Mouse (Mus musculus) MEL (cell line): ENCODE data around the gene Krt82. TPM values are rescaled to one million over a fixed set of nuclear protein-coding genes. Genes with fewer than 3 reads are reported as not detected.

Source experiments
- DNase-seq: peaks from one replicate; pipeline ENCODE4 v3.0.0; 2011; ENCODE audit warnings: low read depth, low spot score
- H3K27ac ChIP-seq: 2 replicates; pipeline ENCODE4 v1.5.1; 2012; ENCODE audit warnings: low read depth, mild to moderate bottlenecking, control low read depth, low read length, moderate library complexity; ENCODE audit not compliant: control insufficient read depth
- H3K27me3 ChIP-seq, 2 experiments: fragments of 150-350 bp in 1 of 2; sonication (generic) in 1 of 2; 2 replicates each; pipeline ENCODE4 v1.6.1; 2012; ENCODE audit warnings: low read length in 2 of 2, mild to moderate bottlenecking in 2 of 2, improper control_type of control experiment in 1 of 2, moderate library complexity in 1 of 2; ENCODE audit not compliant: insufficient read depth in 2 of 2, control insufficient read depth in 1 of 2
- H3K36me3 ChIP-seq, 2 experiments: 2 replicates each; pipeline ENCODE4 v1.6.1; 2012 to 2014; ENCODE audit warnings: low read length in 2 of 2, improper control_type of control experiment in 1 of 2, inconsistent platforms in 1 of 2, mild to moderate bottlenecking in 1 of 2; ENCODE audit not compliant: insufficient read depth in 2 of 2, control insufficient read depth in 1 of 2
- H3K4me1 ChIP-seq, 2 experiments: fragments of 150-350 bp in 1 of 2; sonication (generic) in 1 of 2; 2 replicates each; pipeline ENCODE4 v1.6.1; 2012; ENCODE audit warnings: low read length in 2 of 2, improper control_type of control experiment in 1 of 2, mild to moderate bottlenecking in 1 of 2; ENCODE audit not compliant: insufficient read depth in 2 of 2, control insufficient read depth in 1 of 2
- H3K4me3 ChIP-seq, 2 experiments: fragments of 150-350 bp in 1 of 2; sonication (generic) in 1 of 2; 2 replicates each; pipeline ENCODE4 v1.5.1; 2012; ENCODE audit warnings: low read depth in 2 of 2, low read length in 2 of 2, mild to moderate bottlenecking in 2 of 2, moderate library complexity in 2 of 2, control low read depth in 1 of 2, improper control_type of control experiment in 1 of 2; ENCODE audit not compliant: control insufficient read depth in 1 of 2, insufficient read depth in 1 of 2
- H3K79me2 ChIP-seq: 2 replicates; pipeline ENCODE4 v1.6.1; 2012; ENCODE audit warnings: mild to moderate bottlenecking, low read length, moderate library complexity; ENCODE audit not compliant: control insufficient read depth, poor library complexity, insufficient read depth
- H3K9ac ChIP-seq: 2 replicates; pipeline ENCODE4 v1.6.1; 2012; ENCODE audit warnings: low read depth, mild to moderate bottlenecking, control low read depth, low read length, moderate library complexity; ENCODE audit not compliant: control insufficient read depth, poor library complexity, severe bottlenecking
- H3K9me3 ChIP-seq: fragments of 150-350 bp; sonication (generic); replicated peaks from 2 replicates; pipeline ENCODE4 v1.6.1; 2012; ENCODE audit warnings: mild to moderate bottlenecking, low read length, improper control_type of control experiment, moderate library complexity; ENCODE audit not compliant: insufficient read depth
- CTCF ChIP-seq, 3 experiments: IDR thresholded peaks in 2 of 3; conservative IDR thresholded peaks in 1 of 3; 2 replicates each; pipeline ENCODE4 v1.5.1; 2011 to 2012; ENCODE audit warnings: low read length in 3 of 3, low read depth in 2 of 3, mild to moderate bottlenecking in 2 of 3, improper control_type of control experiment in 1 of 3, inconsistent platforms in 1 of 3, mixed read lengths in 1 of 3, moderate library complexity in 1 of 3; ENCODE audit not compliant: control insufficient read depth in 1 of 3, insufficient read depth in 1 of 3, poor library complexity in 1 of 3, severe bottlenecking in 1 of 3
- ELF1 ChIP-seq: IDR thresholded peaks from 2 replicates; pipeline ENCODE4 v1.6.1; 2014; ENCODE audit warnings: low read depth, mild to moderate bottlenecking, inconsistent platforms, low read length, improper control_type of control experiment, moderate library complexity
- ETS1 ChIP-seq: IDR thresholded peaks from 2 replicates; pipeline ENCODE4 v1.6.1; 2012; ENCODE audit warnings: low read depth, mild to moderate bottlenecking, inconsistent platforms, low read length, improper control_type of control experiment, moderate library complexity
- GABPA ChIP-seq: IDR thresholded peaks from 2 replicates; pipeline ENCODE4 v1.6.1; 2012; ENCODE audit warnings: low read depth, mild to moderate bottlenecking, inconsistent platforms, low read length, improper control_type of control experiment, moderate library complexity
- KAT2A ChIP-seq: conservative IDR thresholded peaks from 2 replicates; pipeline ENCODE4 v1.6.1; 2012; ENCODE audit warnings: low read depth, low read length, improper control_type of control experiment, inconsistent platforms
- MAFK ChIP-seq: IDR thresholded peaks from 2 replicates; pipeline ENCODE4 v1.6.1; 2011; ENCODE audit warnings: low read depth, mild to moderate bottlenecking, low read length, improper control_type of control experiment, borderline replicate concordance
- MAX ChIP-seq: IDR thresholded peaks from 2 replicates; pipeline ENCODE4 v1.6.1; 2011; ENCODE audit warnings: low read length, improper control_type of control experiment
- MAZ ChIP-seq: IDR thresholded peaks from 2 replicates; pipeline ENCODE4 v1.6.1; 2012; ENCODE audit warnings: low read depth, mild to moderate bottlenecking, inconsistent platforms, low read length, improper control_type of control experiment
- NELFE ChIP-seq: IDR thresholded peaks from 2 replicates; pipeline ENCODE4 v1.6.1; 2011; ENCODE audit warnings: low read depth, low read length, improper control_type of control experiment
- POLR2A ChIP-seq, 2 experiments: IDR thresholded peaks; 2 replicates each; pipeline ENCODE4 v1.6.1; 2011 to 2012; ENCODE audit warnings: low read length in 2 of 2, mild to moderate bottlenecking in 2 of 2, control low read depth in 1 of 2, improper control_type of control experiment in 1 of 2, low read depth in 1 of 2, moderate library complexity in 1 of 2; ENCODE audit not compliant: control insufficient read depth in 1 of 2, insufficient read depth in 1 of 2, poor library complexity in 1 of 2
- POLR2AphosphoS2 ChIP-seq: IDR thresholded peaks from 2 replicates; pipeline ENCODE4 v1.6.1; 2011; ENCODE audit warnings: low read length, improper control_type of control experiment
- RCOR1 ChIP-seq: IDR thresholded peaks from 2 replicates; pipeline ENCODE4 v1.6.1; 2012; ENCODE audit warnings: low read depth, mild to moderate bottlenecking, inconsistent platforms, low read length, improper control_type of control experiment
- SMC3 ChIP-seq: IDR thresholded peaks from 2 replicates; pipeline ENCODE4 v1.6.1; 2011; ENCODE audit warnings: low read depth, low read length, improper control_type of control experiment
- USF1 ChIP-seq: IDR thresholded peaks from 2 replicates; pipeline ENCODE4 v1.6.1; 2014; ENCODE audit warnings: low read depth, mild to moderate bottlenecking, inconsistent platforms, low read length, improper control_type of control experiment, moderate library complexity
- USF2 ChIP-seq, 2 experiments: IDR thresholded peaks; 2 replicates each; pipeline ENCODE4 v1.6.1; 2011 to 2012; ENCODE audit warnings: improper control_type of control experiment in 2 of 2, low read length in 2 of 2, borderline replicate concordance in 1 of 2, inconsistent platforms in 1 of 2, low read depth in 1 of 2, mild to moderate bottlenecking in 1 of 2; ENCODE audit not compliant: insufficient read depth in 1 of 2
- ZNF384 ChIP-seq: IDR thresholded peaks from 2 replicates; pipeline ENCODE4 v1.6.1; 2012; ENCODE audit warnings: low read depth, mild to moderate bottlenecking, inconsistent platforms, low read length, improper control_type of control experiment
- polyA plus RNA-seq, 2 experiments: library from polyadenylated mRNA; stranded (reverse) in 1 of 2; unstranded in 1 of 2; fragments of >175 nt in 1 of 2; fragments of >200 nt in 1 of 2; gene quantifications; 2 replicates each; pipeline versions ENCODE4 v1.2.1 to v1.2.4; 2012; ENCODE audit warnings: low replicate concordance in 2 of 2, low read depth in 1 of 2; ENCODE audit not compliant: insufficient read length in 2 of 2, insufficient read depth in 1 of 2, missing spikeins in 1 of 2
- total RNA-seq: library from RNA; depleted of rRNA; stranded (reverse); fragments of 300-350 nt; gene quantifications from 2 replicates; pipeline ENCODE4 v1.2.3, GENCODE M21; 2012

Krt82 gene
- total and polyA plus RNA-seq, 3 experiments: not detected

- Histone ChIP-seq H3K36me3 (no peaks in the 10 kb centered on the region), H3K79me2 (no peaks in the 10 kb centered on the region), H3K27me3 (no peaks in the 10 kb centered on the region), H3K4me3 (no peak overlapping the region), H3K27ac (no peak overlapping the region), H3K9ac (no peak overlapping the region), H3K9me3 (no peaks in the 10 kb centered on the region), H3K4me1 (no peaks in the 10 kb centered on the region)
- no peak for DNase-seq
- TF ChIP-seq CTCF (IDR thresholded peaks at IDR 0.05 in 2 of 3, conservative IDR thresholded peaks at IDR 0.05 in 1 of 3; ENCODE audit: control insufficient read depth in 1 of 3, insufficient read depth in 1 of 3, low read depth in 2 of 3, low read length in 3 of 3, poor library complexity in 1 of 3, severe bottlenecking in 1 of 3) (no peak), USF1 (no peak), KAT2A (no peak), SMC3 (no peak), USF2 (IDR thresholded peaks at IDR 0.05; ENCODE audit: borderline replicate concordance in 1 of 2, insufficient read depth in 1 of 2, low read depth in 1 of 2, low read length in 2 of 2) (no peak), GABPA (no peak), RCOR1 (no peak), MAFK (no peak), MAX (no peak), POLR2AphosphoS2 (no peak), POLR2A (IDR thresholded peaks at IDR 0.05; ENCODE audit: control insufficient read depth in 1 of 2, insufficient read depth in 1 of 2, low read depth in 1 of 2, low read length in 2 of 2, poor library complexity in 1 of 2) (no peak), NELFE (no peak)
Observed at GRCm38 (mm10) chr15:101544478-101544877, 6.0 kb downstream of the Krt82 start.

GRCm38 (mm10) chr15:101542543-101542942, 7.9 kb downstream of the Krt82 start:
- Histone ChIP-seq H3K9ac (no peak overlapping the region), H3K36me3 (no peaks in the 10 kb centered on the region), H3K27ac (no peak overlapping the region), H3K4me1 (no peaks in the 10 kb centered on the region), H3K4me3 (no peak overlapping the region), H3K9me3 (no peaks in the 10 kb centered on the region), H3K79me2 (no peaks in the 10 kb centered on the region)
- no peak for DNase-seq
- TF ChIP-seq USF2 (IDR thresholded peaks at IDR 0.05; ENCODE audit: borderline replicate concordance in 1 of 2, insufficient read depth in 1 of 2, low read depth in 1 of 2, low read length in 2 of 2) (no peak), CTCF (IDR thresholded peaks at IDR 0.05 in 2 of 3, conservative IDR thresholded peaks at IDR 0.05 in 1 of 3; ENCODE audit: control insufficient read depth in 1 of 3, insufficient read depth in 1 of 3, low read depth in 2 of 3, low read length in 3 of 3, poor library complexity in 1 of 3, severe bottlenecking in 1 of 3) (peak in 1 of 3 experiments; percentile 34; a peak in 1 of 6 replicates)
- TF ChIP-seq, all 39 proteins: peak for 1
- no peaks in the 10 kb centered on the region for H3K27me3 ChIP-seq

GRCm38 (mm10) chr15:101538580-101538900, 11.9 kb downstream of the Krt82 start:
- no peak overlapping the region for H3K27ac ChIP-seq
- no peaks in the 10 kb centered on the region for H3K79me2 ChIP-seq
- no peak for DNase-seq
- no peaks in the 10 kb centered on the region for H3K36me3 ChIP-seq
- H3K4me1 ChIP-seq: no peaks in the 10 kb centered on the region
- H3K9ac ChIP-seq: no peak overlapping the region
- H3K27me3 ChIP-seq: no peaks in the 10 kb centered on the region
- TF ChIP-seq NELFE: no peak
- no peak for TF ChIP-seq ZNF384
- TF ChIP-seq ETS1: no peak
- no peak for TF ChIP-seq POLR2A (IDR thresholded peaks at IDR 0.05; ENCODE audit: control insufficient read depth in 1 of 2, insufficient read depth in 1 of 2, low read depth in 1 of 2, low read length in 2 of 2, poor library complexity in 1 of 2)
- no peak for TF ChIP-seq ELF1
- TF ChIP-seq MAZ: no peak
- TF ChIP-seq, all 39 proteins: peak for 0
- no peak overlapping the region for H3K4me3 ChIP-seq
- no peaks in the 10 kb centered on the region for H3K9me3 ChIP-seq
